Mouse (Mus musculus) bone marrow macrophage, adult 2 months (primary cell): ENCODE data around the gene Asgr1. TPM values are rescaled to one million over a fixed set of nuclear protein-coding genes. Genes with fewer than 3 reads are reported as not detected.

Experiments used
- H3K27ac ChIP-seq: 2 replicates; pipeline ENCODE4 v1.5.1; 2012; ENCODE audit warnings: low read depth, low read length; ENCODE audit not compliant: insufficient read depth
- H3K4me1 ChIP-seq: 2 replicates; pipeline ENCODE4 v1.6.1; 2012; ENCODE audit warnings: low read length; ENCODE audit not compliant: control insufficient read depth, insufficient read depth
- H3K4me3 ChIP-seq: 2 replicates; pipeline ENCODE4 v1.5.1; 2012; ENCODE audit warnings: mild to moderate bottlenecking, low read length, moderate library complexity; ENCODE audit not compliant: insufficient read depth
- CTCF ChIP-seq: IDR thresholded peaks from 2 replicates; pipeline ENCODE4 v1.5.1; 2012; ENCODE audit warnings: low read depth, mild to moderate bottlenecking, low read length, moderate library complexity
- POLR2A ChIP-seq: IDR thresholded peaks from 2 replicates; pipeline ENCODE4 v1.6.1; 2012; ENCODE audit warnings: mild to moderate bottlenecking, low read depth, low read length, borderline replicate concordance
- polyA plus RNA-seq: library from polyadenylated mRNA; stranded (reverse); fragments of >200 nt; gene quantifications from 2 replicates; pipeline ENCODE4 v1.2.4, GENCODE M21; 2012; ENCODE audit not compliant: missing spikeins, insufficient read depth, insufficient read length

The Asgr1 gene
- polyA plus RNA-seq, 1 experiment = not detected

DNA sequence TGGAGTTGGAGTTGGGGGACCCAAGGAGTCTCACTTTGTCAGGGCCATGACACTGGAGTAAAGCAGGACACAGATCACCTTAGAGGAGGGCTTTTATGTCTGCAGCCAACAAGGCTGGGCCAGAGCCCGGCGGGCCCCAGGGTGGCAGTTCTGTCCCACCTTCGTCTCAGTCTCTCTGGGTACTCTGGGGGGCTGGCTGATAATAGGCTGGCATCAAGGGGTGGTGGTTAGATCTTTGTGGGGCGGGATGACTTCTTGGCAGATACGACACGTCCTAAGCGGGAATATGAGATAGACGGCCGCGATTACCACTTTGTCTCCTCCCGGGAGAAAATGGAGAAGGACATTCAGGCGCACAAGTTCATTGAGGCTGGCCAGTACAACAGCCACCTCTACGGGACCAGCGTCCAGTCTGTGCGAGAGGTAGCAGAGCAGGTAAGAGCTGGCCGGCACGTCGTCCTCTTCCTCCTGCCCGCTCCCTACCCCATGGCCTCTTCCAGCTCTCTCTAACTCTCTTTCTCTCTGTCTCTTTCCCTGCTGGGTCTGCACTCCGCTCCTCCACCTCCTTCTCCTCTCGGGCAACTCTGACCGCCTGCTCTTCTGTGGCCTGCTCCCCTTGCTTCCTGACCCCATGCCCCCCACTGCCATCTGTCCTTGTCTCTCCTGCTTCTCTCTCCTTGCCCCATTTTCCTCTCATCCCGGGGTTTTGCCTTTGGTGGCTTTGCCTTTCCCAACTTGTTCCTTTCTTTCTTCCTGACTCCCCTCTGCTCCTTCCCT lies 11.4 kb upstream of the Asgr1 start:
- TF ChIP-seq CTCF = no peak
- no peak for TF ChIP-seq POLR2A
- Histone ChIP-seq H3K4me1 (peaks cover 5% of the 10 kb centered on the region), H3K27ac (no peak overlapping the region), H3K4me3 (no peak overlapping the region)

DNA sequence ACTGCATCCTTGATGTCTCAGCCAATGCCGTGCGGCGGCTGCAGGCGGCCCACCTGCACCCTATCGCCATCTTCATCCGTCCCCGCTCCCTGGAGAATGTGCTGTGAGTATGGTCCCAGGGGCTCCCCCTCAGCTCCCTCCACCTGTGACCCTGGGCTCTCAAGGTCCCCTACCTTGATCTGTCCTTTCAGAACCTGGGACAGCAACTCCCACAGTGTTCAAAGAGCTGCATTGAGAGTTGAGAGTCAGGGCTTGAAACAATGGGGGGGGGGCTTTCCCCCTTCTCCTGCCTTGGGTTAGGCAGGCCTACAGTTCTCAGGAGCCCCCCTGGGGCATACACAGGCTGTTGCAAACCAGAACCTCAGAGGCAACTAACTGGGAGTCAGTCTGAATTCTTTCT lies 10.2 kb upstream of the Asgr1 start:
- TF ChIP-seq POLR2A (no peak), CTCF (no peak)
- no peaks in the 10 kb centered on the region for H3K4me1 ChIP-seq
- H3K4me3 ChIP-seq = no peak overlapping the region
- no peak overlapping the region for H3K27ac ChIP-seq

DNA sequence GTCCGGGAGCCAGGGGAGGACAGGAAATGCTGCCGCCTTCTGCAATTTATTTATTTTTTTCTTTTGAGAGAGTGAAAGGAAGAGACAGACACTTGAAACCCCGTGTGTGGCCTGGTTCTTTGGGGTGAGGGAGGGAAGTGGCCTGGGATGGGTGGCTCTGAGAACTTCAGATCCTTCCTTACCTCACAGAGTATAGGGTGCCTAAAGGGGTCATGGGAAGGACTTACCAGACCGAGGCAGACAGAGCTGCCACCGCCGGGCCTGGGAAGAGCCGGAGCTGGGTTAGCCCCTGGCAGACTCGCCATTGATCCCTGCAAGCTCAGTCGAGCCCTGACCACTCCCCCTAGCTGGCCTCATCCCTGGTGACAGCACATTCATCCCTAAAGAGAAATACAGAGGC lies 8.4 kb upstream of the Asgr1 start:
- no peak overlapping the region for H3K27ac ChIP-seq

DNA sequence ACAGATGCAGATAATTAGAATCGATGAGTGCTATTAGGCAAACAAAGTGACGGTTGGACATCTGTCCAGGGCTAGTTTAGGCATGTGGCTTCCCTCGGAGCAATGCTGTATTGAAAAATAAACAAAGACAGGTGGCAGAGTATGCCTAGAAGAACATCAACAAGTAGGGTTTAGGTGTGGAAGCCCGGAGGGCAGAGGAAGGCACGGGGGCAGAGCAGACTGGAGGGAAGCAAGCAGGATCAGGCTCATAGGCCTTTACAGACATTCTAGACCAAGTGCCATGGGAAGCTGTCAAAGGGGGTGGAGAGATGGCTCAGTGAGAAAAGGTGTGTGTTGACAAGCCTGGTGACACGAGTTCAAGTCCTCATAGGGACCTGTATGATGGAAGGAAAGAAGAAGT lies 4.5 kb upstream of the Asgr1 start:
- Histone ChIP-seq H3K27ac (no peak overlapping the region), H3K4me1 (no peaks in the 10 kb centered on the region), H3K4me3 (no peak overlapping the region)
- no peak for TF ChIP-seq CTCF
- no peak for TF ChIP-seq POLR2A

More for the DNA sequence above, 8.4 kb upstream of the Asgr1 start:
- no peak overlapping the region for H3K4me3 ChIP-seq
- TF ChIP-seq POLR2A = no peak
- no peaks in the 10 kb centered on the region for H3K4me1 ChIP-seq

DNA sequence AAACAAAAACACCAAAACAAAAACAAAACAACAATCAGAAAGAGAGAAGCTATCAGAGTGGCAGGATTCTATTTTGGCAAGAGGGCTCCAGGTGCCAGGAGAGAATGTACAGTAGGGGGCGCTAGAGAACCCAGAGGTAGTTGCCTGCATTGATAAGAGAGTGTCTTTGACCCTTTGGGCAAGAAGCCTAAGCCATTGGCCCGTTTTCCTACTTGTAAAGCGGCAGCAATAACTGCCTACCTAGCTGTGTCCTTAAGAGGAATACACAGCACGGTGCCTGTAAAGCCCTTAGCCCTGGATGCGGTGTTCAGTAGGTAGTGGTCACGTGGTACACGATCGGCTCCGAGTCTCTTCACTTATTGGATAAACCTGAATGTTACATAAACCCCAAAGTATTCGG lies 4.1 kb upstream of the Asgr1 start:
- TF ChIP-seq CTCF = no peak
- TF ChIP-seq POLR2A = no peak
- H3K27ac ChIP-seq = no peak overlapping the region
- no peak overlapping the region for H3K4me3 ChIP-seq
- H3K4me1 ChIP-seq = no peaks in the 10 kb centered on the region

DNA sequence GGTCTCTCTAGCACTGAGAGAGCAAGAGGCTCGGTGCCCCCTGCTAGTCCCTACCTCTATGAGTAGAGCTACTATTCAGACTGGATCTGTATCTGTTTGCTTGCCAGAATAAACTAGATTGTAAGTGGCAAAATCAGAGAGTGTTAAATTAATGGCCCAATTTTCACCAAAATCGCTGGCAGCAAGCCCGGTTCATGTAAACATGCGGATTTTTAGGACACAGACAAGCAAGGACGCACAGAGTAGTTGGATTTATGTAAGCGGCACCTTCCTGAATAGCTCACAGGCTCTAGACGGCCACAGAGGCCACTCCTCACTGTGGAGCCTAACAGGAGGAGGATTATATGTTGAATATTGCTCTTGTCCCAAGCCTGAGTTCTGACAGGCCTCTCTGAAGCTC lies 729 bp upstream of the Asgr1 start:
- H3K27ac ChIP-seq = no peak overlapping the region

DNA sequence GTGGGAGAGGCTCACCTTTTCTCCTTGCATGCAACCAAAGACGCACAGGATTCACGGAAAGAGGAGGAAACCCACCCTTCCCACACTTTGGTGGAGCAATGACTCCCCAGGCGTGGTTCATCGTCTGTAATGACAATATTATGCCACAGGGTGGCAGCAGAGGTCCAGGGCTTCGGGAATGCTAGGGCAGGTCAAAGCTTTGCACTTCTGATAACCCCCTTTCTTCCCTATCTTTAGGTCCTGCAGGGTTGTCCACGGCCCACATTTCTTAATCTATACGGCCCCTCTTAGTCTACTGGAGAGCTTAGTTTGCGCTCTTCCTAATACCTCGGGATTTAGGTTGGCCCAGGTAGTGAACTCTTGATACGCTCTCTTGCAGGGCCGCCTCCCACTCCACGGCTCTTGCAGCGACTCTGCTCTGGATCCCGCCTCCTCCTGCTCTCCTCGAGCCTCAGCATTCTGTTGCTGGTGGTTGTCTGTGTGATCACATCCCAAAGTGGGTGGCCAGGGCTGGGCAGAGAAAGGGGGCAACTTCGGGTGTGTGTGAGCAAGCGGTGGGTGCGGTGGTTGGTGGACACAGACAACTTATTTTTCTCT lies 1.8 kb downstream of the Asgr1 start:
- Histone ChIP-seq H3K4me1 (no peaks in the 10 kb centered on the region), H3K4me3 (no peak overlapping the region), H3K27ac (no peak overlapping the region)
- peak; percentile 89 for TF ChIP-seq CTCF
- no peak for TF ChIP-seq POLR2A

More for the DNA sequence above, 729 bp upstream of the Asgr1 start:
- H3K4me3 ChIP-seq = no peak overlapping the region
- no peak for TF ChIP-seq CTCF
- no peak for TF ChIP-seq POLR2A
- H3K4me1 ChIP-seq = no peaks in the 10 kb centered on the region

DNA sequence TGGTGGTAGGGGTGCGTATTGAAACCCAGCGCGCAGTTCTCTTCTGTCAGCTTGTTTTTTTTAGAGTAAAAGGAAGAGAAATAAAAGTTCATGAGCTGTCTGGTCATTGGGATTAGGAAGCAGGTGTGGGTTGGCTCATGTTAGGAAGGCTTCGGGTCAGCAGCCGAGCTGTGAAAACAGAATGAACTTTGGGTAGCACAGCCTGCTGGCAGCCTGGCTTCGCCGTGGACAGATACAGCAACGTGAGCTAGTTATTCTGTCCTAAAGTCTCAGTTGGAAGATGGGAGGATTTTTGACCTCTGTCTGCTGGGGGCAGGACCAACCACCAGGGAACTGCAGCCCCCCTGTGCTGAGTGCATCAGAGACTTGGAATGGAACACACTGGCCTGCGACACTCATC lies 3.9 kb downstream of the Asgr1 start:
- Histone ChIP-seq H3K27ac (no peak overlapping the region), H3K4me1 (no peaks in the 10 kb centered on the region), H3K4me3 (no peak overlapping the region)
- TF ChIP-seq POLR2A (no peak), CTCF (no peak)

DNA sequence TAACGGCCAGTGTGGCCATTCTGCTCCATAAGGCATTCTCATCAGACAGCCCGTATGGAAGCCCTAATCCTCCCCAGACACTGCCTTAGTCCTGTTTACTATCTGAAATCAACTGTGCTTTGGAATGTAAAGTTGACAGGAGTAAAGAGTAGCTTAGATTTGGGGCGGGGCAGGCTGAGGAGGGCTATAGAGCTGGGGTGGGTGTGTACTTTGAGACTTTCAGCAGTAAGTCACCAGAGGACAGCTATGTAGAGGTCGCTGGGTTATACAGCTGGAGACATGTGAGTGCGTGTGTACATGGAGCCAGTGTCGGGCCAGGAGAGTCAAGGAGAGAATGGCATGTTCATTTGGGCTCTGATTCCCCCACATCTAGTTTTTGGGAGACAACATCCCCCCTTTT lies 6.0 kb downstream of the Asgr1 start:
- no peak overlapping the region for H3K27ac ChIP-seq
- TF ChIP-seq POLR2A (no peak), CTCF (no peak)
- no peak overlapping the region for H3K4me3 ChIP-seq
- no peaks in the 10 kb centered on the region for H3K4me1 ChIP-seq

DNA sequence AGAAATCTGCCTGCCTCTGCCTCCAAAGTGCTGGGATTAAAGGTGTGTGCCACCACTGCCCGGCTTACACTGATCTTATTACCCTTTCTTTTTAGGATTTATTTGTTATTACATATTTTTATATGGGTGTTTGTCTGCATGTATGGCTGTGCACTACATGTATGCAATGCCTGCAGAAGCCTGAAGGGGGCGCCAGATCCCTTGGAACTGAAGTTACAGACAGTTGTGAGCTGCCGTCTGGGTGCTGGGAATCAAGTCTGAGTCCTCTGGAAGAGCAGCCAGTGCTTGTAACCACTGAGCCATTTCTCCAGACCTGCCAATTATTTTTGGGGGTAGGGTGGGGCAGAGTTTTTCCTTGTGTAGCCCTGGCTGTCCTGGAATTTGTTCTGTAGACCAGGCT lies 9.2 kb downstream of the Asgr1 start:
- H3K4me1 ChIP-seq = no peaks in the 10 kb centered on the region
- no peak overlapping the region for H3K27ac ChIP-seq
- TF ChIP-seq CTCF = no peak
- TF ChIP-seq POLR2A = no peak
- no peak overlapping the region for H3K4me3 ChIP-seq

DNA sequence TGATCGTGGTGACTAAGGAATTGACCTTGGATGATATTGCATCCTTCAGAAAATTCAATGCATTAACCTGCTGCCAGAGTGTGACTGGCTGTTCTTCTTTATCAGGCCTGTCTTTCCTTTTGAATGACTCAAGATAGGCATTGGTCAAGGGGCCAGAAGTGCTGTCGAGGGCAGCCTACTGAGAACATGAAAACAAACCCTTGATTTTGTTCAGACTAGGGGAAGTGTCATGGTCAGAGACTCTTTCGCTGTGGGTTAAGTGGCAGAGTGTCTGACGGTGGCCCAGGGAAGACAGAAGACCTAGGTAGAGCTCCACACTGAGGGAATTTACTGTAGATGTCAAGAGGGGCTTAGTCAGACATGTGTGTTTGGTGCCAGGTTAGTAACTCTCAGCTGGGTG lies 12.8 kb downstream of the Asgr1 start:
- Histone ChIP-seq H3K27ac (no peak overlapping the region), H3K4me3 (no peak overlapping the region)

More for the DNA sequence above, 12.8 kb downstream of the Asgr1 start:
- H3K4me1 ChIP-seq = peaks cover 7% of the 10 kb centered on the region
- TF ChIP-seq CTCF (no peak), POLR2A (no peak)
